Mouse (Mus musculus) yolk sac, embryonic 10.5 days (tissue): Measurements from ENCODE around the gene Tpbgl.

Source experiments
- DNase-seq: peaks from one replicate; pipeline ENCODE4 v3.0.0-alpha.2; 2017; ENCODE audit warnings: low spot score

Gene Tpbgl

GRCm38 (mm10) chr7:99626376-99627270, at the start of gene Tpbgl:
Tpbgl (minus strand) TSS chr7:99627103.
- peak; percentile 9 for DNase-seq

GRCm38 (mm10) chr7:99674890-99675289, 48.0 kb upstream of the Tpbgl start:
- DNase-seq: no peak

GRCm38 (mm10) chr7:99674209-99674608, 47.3 kb upstream of the Tpbgl start:
- DNase-seq: no peak

- no peak for DNase-seq
These were observed 46.3 kb upstream of the Tpbgl start for GRCm38 (mm10) chr7:99673188-99673587.

GRCm38 (mm10) chr7:99671544-99672435, 44.9 kb upstream of the Tpbgl start:
- DNase-seq: peak; percentile 41

GRCm38 (mm10) chr7:99670915-99671314, 44.0 kb upstream of the Tpbgl start:
- DNase-seq: no peak

- DNase-seq: peak; percentile 16
These were observed 41.9 kb upstream of the Tpbgl start for GRCm38 (mm10) chr7:99668802-99669201.

GRCm38 (mm10) chr7:99667096-99667495, 40.2 kb upstream of the Tpbgl start:
- no peak for DNase-seq

- DNase-seq: no peak
These were observed 39.0 kb upstream of the Tpbgl start for GRCm38 (mm10) chr7:99665731-99666452.

GRCm38 (mm10) chr7:99664571-99665485, 37.9 kb upstream of the Tpbgl start:
- no peak for DNase-seq

GRCm38 (mm10) chr7:99663507-99664220, 36.8 kb upstream of the Tpbgl start:
- DNase-seq: no peak

- DNase-seq: no peak
These were observed 35.4 kb upstream of the Tpbgl start for GRCm38 (mm10) chr7:99662311-99662710.

GRCm38 (mm10) chr7:99661571-99662230, 34.8 kb upstream of the Tpbgl start:
- no peak for DNase-seq

- no peak for DNase-seq
These were observed 34.2 kb upstream of the Tpbgl start for GRCm38 (mm10) chr7:99661071-99661470.

GRCm38 (mm10) chr7:99659379-99660029, 32.6 kb upstream of the Tpbgl start:
- peak; percentile 54 for DNase-seq

GRCm38 (mm10) chr7:99654244-99654643, 27.3 kb upstream of the Tpbgl start:
- no peak for DNase-seq

GRCm38 (mm10) chr7:99649585-99649984, 22.7 kb upstream of the Tpbgl start:
- no peak for DNase-seq

GRCm38 (mm10) chr7:99648623-99649022, 21.7 kb upstream of the Tpbgl start:
- DNase-seq: no peak

GRCm38 (mm10) chr7:99644701-99645100, 17.8 kb upstream of the Tpbgl start:
- no peak for DNase-seq
